Comparison of ENCODE assay signal across 8 mouse cellular contexts in the genomic region with DNA sequence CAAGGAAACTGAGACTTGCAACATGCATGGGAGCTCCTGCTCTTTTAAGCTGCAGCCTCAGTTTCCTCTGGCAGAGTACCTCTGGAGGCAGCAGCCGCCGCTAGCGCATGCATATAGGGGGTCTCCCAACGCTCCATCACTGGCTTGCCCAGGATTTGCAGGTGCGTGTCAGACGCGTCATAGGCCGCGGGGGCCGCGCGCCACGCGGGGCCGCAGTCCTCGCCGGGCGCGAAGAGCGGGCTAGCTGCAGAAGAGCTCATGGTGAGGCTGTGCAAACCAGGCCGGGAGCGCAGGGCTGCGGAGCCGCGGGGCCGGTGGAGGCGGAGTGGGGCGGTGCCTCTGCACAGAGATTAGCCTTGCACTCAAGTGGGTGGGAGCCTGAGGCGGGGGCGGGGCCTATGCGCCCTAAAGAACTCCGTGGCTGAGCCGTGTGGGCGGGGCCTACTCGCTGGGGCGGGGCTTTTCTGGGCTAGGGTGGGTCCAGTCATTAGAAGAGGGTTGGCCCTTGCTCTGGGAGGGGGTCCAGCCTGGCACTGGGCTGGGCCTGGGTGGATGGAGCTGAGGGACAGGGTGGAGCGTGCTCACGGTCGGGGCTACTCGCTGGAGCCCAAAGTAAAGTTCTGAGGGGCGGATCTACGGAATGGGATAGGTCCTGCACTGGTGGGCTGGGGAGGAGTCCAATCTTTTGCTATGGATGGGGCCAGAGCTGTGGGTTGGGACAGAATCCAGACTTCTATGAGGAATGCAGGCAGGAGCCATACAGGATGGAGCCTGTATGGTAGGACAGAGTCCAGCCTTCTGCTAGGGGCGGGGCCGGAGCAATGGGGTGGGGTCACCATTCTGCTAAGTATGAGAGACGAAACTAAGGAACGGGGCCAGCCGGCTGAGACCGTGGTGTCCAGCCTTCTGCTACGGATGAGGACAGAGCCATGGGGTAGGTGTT. TPM values are rescaled to one million over a fixed set of nuclear protein-coding genes. Genes with fewer than 3 reads are reported as not detected.
DNase-seq lines count a peak whose midpoint lies in the region; ATAC-seq lines count a peak whose summit lies in the region.

A gene (minus strand): TSS at position 371 of the 943 bp plus-strand sequence.
A gene (plus strand): TSS at position 845 of the 943 bp plus-strand sequence.

- DNase-seq in adipocyte (ENCODE audit: low spot score), result peak; percentile 98
- peak; percentile 91 for DNase-seq in embryo, embryonic 10 days (ENCODE audit: low spot score)
- peak; percentile 99 for DNase-seq in gastrocnemius, postnatal 10 days
- peak; percentile 97 for DNase-seq in induced T-regulatory cell, adult 2 months (ENCODE audit: low read depth)
- DNase-seq in left cerebral cortex, adult 9 months (ENCODE audit: low spot score in 2 of 2), result peak; percentile 77 to 91
- peak; percentile 88 for DNase-seq in right cerebral cortex, postnatal 14 days
- peak; percentile 97 to 99 for DNase-seq in urinary bladder, postnatal 36 days (ENCODE audit: low spot score in 2 of 2)

- peak; percentile 57 for ATAC-seq in megakaryocyte progenitor cell, adult 5-6 weeks (replicated peaks; ENCODE audit: poor library complexity)

RNA-seq across cellular contexts. Expression of the first gene that starts in this region (rescaled TPM):
- 100 to 1,000 TPM; 342 to 351 TPM for total RNA-seq in gastrocnemius, postnatal 10 days (2021)
- 3.2 and 3.7 TPM in 2 replicates for total RNA-seq in megakaryocyte progenitor cell, adult 5-6 weeks (2015)
- total RNA-seq in megakaryocyte progenitor cell, adult 5-6 weeks (2017), result 2.5 and 7.4 TPM in 2 replicates

RNA-seq across cellular contexts. Expression of the second gene that starts in this region (rescaled TPM):
- 10 to 100 TPM; 67.8 to 81.0 TPM for total RNA-seq in gastrocnemius, postnatal 10 days (2021)
- total RNA-seq in megakaryocyte progenitor cell, adult 5-6 weeks (2015), result 55.4 and 61.6 TPM in 2 replicates
- 231 and 302 TPM in 2 replicates for total RNA-seq in megakaryocyte progenitor cell, adult 5-6 weeks (2017)

Comparison
In these comparisons a context has a peak if more than half of its experiments do, and no peak if none do; other contexts are left out.
1. Peak in every context shown above with its lines: DNase-seq and ATAC-seq.
2. RNA of the first gene that starts in this region (total RNA-seq): 342 to 351 TPM in gastrocnemius, postnatal 10 days; 2.5 to 7.4 TPM in megakaryocyte progenitor cell, adult 5-6 weeks; every median in the first group is over 10 times any median in the second.